Mouse (Mus musculus): ENCODE measurements around the gene Pimreg.

DNA sequence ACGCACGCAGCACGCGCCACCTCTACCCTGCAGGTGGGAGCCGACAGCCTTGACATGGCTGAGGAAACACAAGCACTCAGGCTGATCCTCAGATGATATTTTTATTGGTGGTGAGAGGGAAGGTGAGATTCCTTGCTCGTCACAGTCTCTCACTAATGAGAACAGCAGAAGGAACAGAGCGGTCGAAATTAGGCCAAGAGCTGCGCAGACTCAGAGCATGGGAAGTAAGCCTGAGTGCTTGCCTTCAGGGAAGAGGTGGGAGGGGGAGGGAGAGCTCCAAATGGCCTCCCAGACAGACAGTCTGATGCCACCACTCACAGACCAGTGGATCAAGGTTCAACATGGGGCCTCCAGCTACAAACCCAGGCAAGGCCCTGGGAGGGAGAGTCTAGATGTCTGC lies 15.3 kb upstream of the Pimreg start:
- TF ChIP-seq POLR2A (IDR thresholded peaks at IDR 0.05; ENCODE audit: control insufficient read depth, low read depth, low read length) (no peak), CTCF (IDR thresholded peaks at IDR 0.05; ENCODE audit: control insufficient read depth, insufficient read depth, insufficient replicate concordance, low read depth, low read length) (no peak)
